Mouse (Mus musculus): ENCODE measurements around the gene Anapc2.
"Not testable (repeated sequence)": the region's sequence is repeated elsewhere in the genome, so short reads cannot be mapped to it uniquely, and the experiment has no call there.

DNA sequence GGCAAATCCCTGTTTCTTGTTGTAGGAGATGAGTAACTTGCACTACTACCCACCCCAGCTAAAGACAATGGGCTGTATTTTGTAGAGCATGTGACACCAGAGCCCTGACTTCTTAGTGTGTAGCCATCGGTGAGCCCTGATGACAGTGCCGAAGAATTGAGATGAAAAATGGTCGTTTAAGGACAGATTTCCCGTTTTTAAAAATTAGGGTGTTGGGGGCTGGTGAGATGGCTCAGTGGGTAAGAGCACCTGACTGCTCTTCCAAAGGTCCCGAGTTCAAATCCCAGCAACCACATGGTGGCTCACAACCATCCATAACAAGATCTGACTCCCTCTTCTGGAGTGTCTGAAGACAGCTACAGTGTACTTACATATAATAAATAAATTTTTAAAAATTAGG lies 15.0 kb upstream of the Anapc2 start:
- TF ChIP-seq CTCF, EP300 (IDR thresholded peaks at IDR 0.05; ENCODE audit: low read depth): not testable (repeated sequence)

Measured in liver, postnatal 0 days (tissue).